Mouse (Mus musculus) CH12.LX (cell line): Measurements from ENCODE around the gene Olfr288.

ENCODE experiments used
- BHLHE40 ChIP-seq: IDR thresholded peaks from 2 replicates; pipeline ENCODE4 v1.6.1; 2011; ENCODE audit warnings: mild to moderate bottlenecking, low read depth, low read length, improper control_type of control experiment
- CHD1 ChIP-seq: IDR thresholded peaks from 2 replicates; pipeline ENCODE4 v1.6.1; 2012; ENCODE audit warnings: low read depth, low read length, improper control_type of control experiment, inconsistent platforms
- CHD2 ChIP-seq: IDR thresholded peaks from 2 replicates; pipeline ENCODE4 v1.6.1; 2011; ENCODE audit warnings: low read length, improper control_type of control experiment
- CTCF ChIP-seq, 2 experiments: IDR thresholded peaks in 1 of 2; conservative IDR thresholded peaks in 1 of 2; 2 replicates each; pipeline ENCODE4 v1.5.1; 2011 to 2012; ENCODE audit warnings: low read depth in 2 of 2, low read length in 2 of 2, improper control_type of control experiment in 1 of 2, inconsistent platforms in 1 of 2, mild to moderate bottlenecking in 1 of 2, moderate library complexity in 1 of 2
- E2F4 ChIP-seq: IDR thresholded peaks from 2 replicates; pipeline ENCODE4 v1.6.1; 2011; ENCODE audit warnings: low read depth, low read length, improper control_type of control experiment; ENCODE audit not compliant: insufficient replicate concordance
- EP300 ChIP-seq: IDR thresholded peaks from 2 replicates; pipeline ENCODE4 v1.6.1; 2011; ENCODE audit warnings: low read length, improper control_type of control experiment
- ETS1 ChIP-seq: conservative IDR thresholded peaks from 2 replicates; pipeline ENCODE4 v1.6.1; 2012; ENCODE audit warnings: low read depth, mild to moderate bottlenecking, inconsistent platforms, low read length, improper control_type of control experiment, moderate library complexity
- GABPA ChIP-seq: IDR thresholded peaks from 2 replicates; pipeline ENCODE4 v1.6.1; 2012; ENCODE audit warnings: low read depth, low read length, improper control_type of control experiment, inconsistent platforms; ENCODE audit not compliant: insufficient replicate concordance
- JUND ChIP-seq: conservative IDR thresholded peaks from 2 replicates; pipeline ENCODE4 v1.6.1; 2011; ENCODE audit warnings: low read depth, low read length, improper control_type of control experiment
- PAX5 ChIP-seq: IDR thresholded peaks from 2 replicates; pipeline ENCODE4 v1.6.1; 2012; ENCODE audit warnings: low read length, inconsistent platforms, mixed read lengths
- POLR2A ChIP-seq: IDR thresholded peaks from 2 replicates; pipeline ENCODE4 v1.6.1; 2011; ENCODE audit warnings: low read depth, mild to moderate bottlenecking, improper control_type of control experiment, low read length
- TCF12 ChIP-seq: IDR thresholded peaks from 2 replicates; pipeline ENCODE4 v1.6.1; 2014; ENCODE audit warnings: low read depth, mild to moderate bottlenecking, inconsistent platforms, low read length, improper control_type of control experiment
- USF1 ChIP-seq: IDR thresholded peaks from 2 replicates; pipeline ENCODE4 v1.6.1; 2014; ENCODE audit warnings: low read depth, mild to moderate bottlenecking, inconsistent platforms, low read length, improper control_type of control experiment
- ZNF384 ChIP-seq: IDR thresholded peaks from 2 replicates; pipeline ENCODE4 v1.6.1; 2012; ENCODE audit warnings: low read depth, low read length, improper control_type of control experiment, inconsistent platforms

DNA sequence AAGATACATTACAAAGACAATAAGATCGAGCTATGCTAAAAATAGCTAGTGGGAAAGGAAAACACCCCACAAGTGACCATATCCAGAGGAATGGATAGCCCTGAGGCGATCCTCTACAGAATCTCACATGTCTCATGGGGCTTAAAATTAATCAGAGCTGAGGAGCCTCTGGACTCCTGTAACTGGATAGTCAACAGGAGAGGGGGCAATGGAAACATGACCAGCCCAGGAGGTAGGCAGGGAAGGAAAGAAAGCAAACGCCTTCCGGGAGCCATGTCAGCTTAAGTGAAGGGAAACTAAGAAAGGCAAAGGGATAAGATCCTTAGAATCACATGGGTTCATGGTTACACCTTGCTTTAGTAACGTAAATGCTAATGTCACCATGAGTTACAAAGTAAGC is 54.5 kb downstream of the Olfr288 start:
- TF ChIP-seq POLR2A, result no peak
- TF ChIP-seq ZNF384, result no peak
- no peak for TF ChIP-seq EP300
- TF ChIP-seq JUND, result no peak
- TF ChIP-seq CTCF (conservative IDR thresholded peaks at IDR 0.05 in 1 of 2, IDR thresholded peaks at IDR 0.05 in 1 of 2; ENCODE audit: low read depth in 2 of 2, low read length in 2 of 2), result no peak
- TF ChIP-seq E2F4, result no peak
- no peak for TF ChIP-seq BHLHE40
- no peak for TF ChIP-seq CHD1
- TF ChIP-seq CHD2, result no peak
- no peak for TF ChIP-seq TCF12
- TF ChIP-seq ETS1, result no peak
- no peak for TF ChIP-seq PAX5
- TF ChIP-seq GABPA, result no peak
- no peak for TF ChIP-seq USF1
